Mouse (Mus musculus): ENCODE data around the gene Clta. TPM values are rescaled to one million over a fixed set of nuclear protein-coding genes. Genes with fewer than 3 reads are reported as not detected.

The Clta gene
- polyA plus RNA-seq (2017; shearing (Covaris generic)): 100 to 1,000 TPM; 197 to 205 TPM

DNA sequence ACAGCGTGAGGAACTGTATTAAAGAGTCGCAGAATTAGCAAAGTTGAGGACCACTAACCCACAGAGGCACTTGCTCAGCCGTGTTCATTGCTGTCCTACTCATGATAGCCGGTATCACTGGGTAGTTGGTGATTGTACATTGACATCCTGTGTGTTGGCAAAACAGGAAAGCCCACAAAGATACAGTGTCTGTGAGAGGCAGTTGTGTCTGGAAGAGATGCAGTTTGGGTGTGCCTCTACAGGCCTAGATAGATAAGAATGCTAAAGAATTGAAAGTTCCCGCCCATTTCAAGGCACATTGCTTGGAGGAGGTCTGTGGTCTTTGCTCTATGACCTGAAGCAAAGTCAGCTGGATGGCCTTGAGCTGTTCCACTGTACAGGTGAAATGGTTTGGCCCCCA is at the start of gene Clta:
TSS of gene Clta (plus strand) at position 327 of the 400 bp plus-strand sequence.

GRCm38 (mm10) chr4:43957292-43957845 is 46.9 kb upstream of the Clta start, which contains the start of gene Glipr2:
Glipr2 (plus strand) TSS chr4:43957401.

DNA sequence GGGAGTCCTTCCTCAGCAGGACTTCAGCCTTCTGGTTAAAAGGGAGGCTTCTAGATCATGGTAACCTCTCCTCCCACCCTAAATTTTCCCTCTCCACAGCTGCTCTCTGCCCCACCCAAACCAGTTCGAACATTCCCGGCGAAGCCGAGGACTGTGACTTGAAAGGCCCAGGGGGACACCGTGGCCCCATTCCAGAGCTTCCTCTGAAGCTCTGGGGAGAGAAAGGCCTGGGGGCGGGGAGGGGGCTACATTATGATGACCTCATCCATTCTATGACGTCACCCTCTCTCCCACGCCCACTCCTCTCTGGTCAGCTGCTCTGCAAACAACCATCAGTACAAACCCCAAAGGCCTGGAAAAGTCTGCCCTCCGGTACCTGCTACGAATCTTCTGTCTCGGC is 21.1 kb upstream of the Clta start, which contains the start of gene Ccin:
TSS of gene Ccin (plus strand) at position 303 of the 400 bp plus-strand sequence.

Other genes with a start within 250 kb of the Clta start
- not detected for gene Olfr159, start 233.4 kb upstream of the Clta start, polyA plus RNA-seq (2017; shearing (Covaris generic))
- gene Olfr156, start 180.6 kb upstream of the Clta start, polyA plus RNA-seq (2017; shearing (Covaris generic)): not detected
- under 1 TPM in 1 of 2 experiments, not detected in 1; 0.31 TPM for gene Olfr157, start 164.3 kb upstream of the Clta start, polyA plus RNA-seq (2017; shearing (Covaris generic))
- gene Olfr155, start 152.9 kb upstream of the Clta start, polyA plus RNA-seq (2017; shearing (Covaris generic)): under 1 TPM in 1 of 2 experiments, not detected in 1; 0.27 TPM
- gene Reck, start 128.9 kb upstream of the Clta start, polyA plus RNA-seq (2017; shearing (Covaris generic)): 1 to 10 TPM; 3.2 to 7.0 TPM
- 100 to 1,000 TPM; 303 to 427 TPM for gene Glipr2, start 47.1 kb upstream of the Clta start, polyA plus RNA-seq (2017; shearing (Covaris generic))
- gene Ccin, start 21.0 kb upstream of the Clta start, polyA plus RNA-seq (2017; shearing (Covaris generic)): not detected
- 10 to 100 TPM; 43.0 to 44.1 TPM for gene Gne, start 79.7 kb downstream of the Clta start, polyA plus RNA-seq (2017; shearing (Covaris generic))
- 10 to 100 TPM; 48.7 to 71.5 TPM for gene Rnf38, start 229.3 kb downstream of the Clta start, polyA plus RNA-seq (2017; shearing (Covaris generic))

Measured in activated CD4-positive, CD25-positive, alpha-beta regulatory T cell (primary cell).